ENCODE assay signal across 8 mouse cellular contexts in genomic region chr11:6568584-6569409, GRCm38 (mm10). TPM values are rescaled to one million over a fixed set of nuclear protein-coding genes. Genes with fewer than 3 reads are reported as not detected.
DNase-seq lines count a peak whose midpoint lies in the region; ATAC-seq and TF ChIP-seq lines count a peak whose summit lies in the region.

No protein-coding gene starts in this region.

- H3K79me2 ChIP-seq in CH12.LX (replicated peaks; ENCODE audit: control insufficient read depth, extremely low read depth, insufficient read depth, poor library complexity, severe bottlenecking), result no peaks in the 10 kb centered on the region

- in situ Hi-C loops in CH12.LX (cut with MboI; ENCODE audit: low pct_ligation_motif_present, low pct_unique_long_range_greater_than_20kb, low sequenced_read_pairs), result no loop called here

- TF ChIP-seq CTCF in CH12.LX (conservative IDR thresholded peaks at IDR 0.05 in 1 of 2, IDR thresholded peaks at IDR 0.05 in 1 of 2; ENCODE audit: low read depth in 2 of 2, low read length in 2 of 2), result peak in 1 of 2 experiments; percentile 61; a peak in 2 of 4 replicates
- TF ChIP-seq CTCF in cortical plate, adult 2 months (IDR thresholded peaks at IDR 0.05; ENCODE audit: extremely low read depth, insufficient read depth, low read length), result peak; percentile 47
- peak; percentile 44 for TF ChIP-seq CTCF in liver, postnatal 0 days (IDR thresholded peaks at IDR 0.05; ENCODE audit: low read depth)

- dilution Hi-C loops in CH12.LX (cut with MboI; ENCODE audit: extremely low pct_ligation_motif_present, extremely low pct_unique_long_range_greater_than_20kb, low sequenced_read_pairs), result no loop called here

- TF ChIP-seq EP300 in CH12.LX (IDR thresholded peaks at IDR 0.05; ENCODE audit: low read length), result no peak
- no peak for TF ChIP-seq EP300 in liver, postnatal 0 days (IDR thresholded peaks at IDR 0.05; ENCODE audit: low read depth)

- H3K27ac ChIP-seq in heart, embryonic 11.5 days (ENCODE audit: low read depth, low read length), result no peak overlapping the region
- no peak overlapping the region for H3K27ac ChIP-seq in CH12.LX (ENCODE audit: insufficient read depth, low read depth)
- H3K27ac ChIP-seq in cortical plate, adult 2 months (ENCODE audit: insufficient read depth, low read length), result peak overlapping the region; percentile 25
- peak overlapping the region; percentile 79 for H3K27ac ChIP-seq in hindbrain, embryonic 12.5 days
- H3K27ac ChIP-seq in liver, postnatal 0 days (ENCODE audit: low read depth), result no peak overlapping the region
- peak overlapping the region; percentile 21; the same call in 1 of the 2 replicates for H3K27ac ChIP-seq in stomach, embryonic 14.5 days (ENCODE audit: low read length)

- peak; percentile 97 for DNase-seq in heart, adult 11 months
- peak; percentile 34 for DNase-seq in CH12.LX (ENCODE audit: extremely low read depth)
- no peak for DNase-seq in liver, postnatal 0 days
- no peak for DNase-seq in urinary bladder, adult 18-20 months (ENCODE audit: low spot score in 2 of 2)

- H3K36me3 ChIP-seq in heart, embryonic 11.5 days (ENCODE audit: control insufficient read depth, insufficient read depth, low read length), result no peaks in the 10 kb centered on the region; the same call in 1 of the 2 replicates
- H3K36me3 ChIP-seq in CH12.LX (replicated peaks in 1 of 2; ENCODE audit: control insufficient read depth in 1 of 2, insufficient read depth in 1 of 2, low read length in 1 of 2), result peaks cover 20 to 85% of the 10 kb centered on the region in 2 experiments
- peaks cover 31% of the 10 kb centered on the region for H3K36me3 ChIP-seq in hindbrain, embryonic 12.5 days
- H3K36me3 ChIP-seq in liver, postnatal 0 days (replicated peaks; ENCODE audit: insufficient read depth, low read length), result peaks cover 45% of the 10 kb centered on the region
- H3K36me3 ChIP-seq in stomach, embryonic 14.5 days (ENCODE audit: control insufficient read depth, insufficient read depth, low read length), result peaks cover 11% of the 10 kb centered on the region; the same call in 1 of the 2 replicates

- H3K27me3 ChIP-seq in heart, embryonic 11.5 days (ENCODE audit: control insufficient read depth, insufficient read depth, low read length), result no peaks in the 10 kb centered on the region
- no peaks in the 10 kb centered on the region for H3K27me3 ChIP-seq in CH12.LX (replicated peaks)
- H3K27me3 ChIP-seq in hindbrain, embryonic 12.5 days, result no peaks in the 10 kb centered on the region
- no peaks in the 10 kb centered on the region for H3K27me3 ChIP-seq in liver, postnatal 0 days (ENCODE audit: insufficient read depth, low read length)
- no peaks in the 10 kb centered on the region for H3K27me3 ChIP-seq in stomach, embryonic 14.5 days (ENCODE audit: control insufficient read depth, insufficient read depth, low read length)

- H3K4me3 ChIP-seq in heart, embryonic 11.5 days (ENCODE audit: low read depth, low read length), result no peak overlapping the region
- no peak overlapping the region for H3K4me3 ChIP-seq in CH12.LX (replicated peaks in 1 of 3; ENCODE audit: low read depth in 2 of 3, low read length in 2 of 3, poor library complexity in 1 of 3)
- no peak overlapping the region for H3K4me3 ChIP-seq in cortical plate, adult 2 months (ENCODE audit: insufficient read depth, low read length)
- no peak overlapping the region for H3K4me3 ChIP-seq in hindbrain, embryonic 12.5 days
- H3K4me3 ChIP-seq in liver, postnatal 0 days (ENCODE audit: low read depth, low read length), result no peak overlapping the region
- no peak overlapping the region for H3K4me3 ChIP-seq in stomach, embryonic 14.5 days (ENCODE audit: low read depth, low read length)

- ATAC-seq in heart, embryonic 11.5 days (replicated peaks; ENCODE audit: insufficient number of reproducible peaks, low FRiP score, low TSS enrichment), result no peak
- peak; percentile 66 for ATAC-seq in hindbrain, embryonic 12.5 days (ENCODE audit: low FRiP score)
- ATAC-seq in liver, postnatal 0 days, result no peak; the same call in 1 of the 2 replicates
- no peak for ATAC-seq in stomach, embryonic 14.5 days (ENCODE audit: insufficient number of reproducible peaks, insufficient read depth, low FRiP score, low read depth)

- peaks cover 15% of the 10 kb centered on the region for H3K4me1 ChIP-seq in heart, embryonic 11.5 days (ENCODE audit: control insufficient read depth, insufficient read depth, low read length)
- H3K4me1 ChIP-seq in CH12.LX (ENCODE audit: control insufficient read depth in 1 of 2, insufficient read depth in 2 of 2), result peaks cover 0 to 15% of the 10 kb centered on the region in 2 experiments; a peak in 1 of 4 replicates
- H3K4me1 ChIP-seq in cortical plate, adult 2 months (ENCODE audit: control insufficient read depth, insufficient read depth, low read length), result peaks cover 6% of the 10 kb centered on the region
- peaks cover 17% of the 10 kb centered on the region for H3K4me1 ChIP-seq in hindbrain, embryonic 12.5 days
- peaks cover 9% of the 10 kb centered on the region; the same call in 1 of the 2 replicates for H3K4me1 ChIP-seq in liver, postnatal 0 days (ENCODE audit: insufficient read depth)
- H3K4me1 ChIP-seq in stomach, embryonic 14.5 days (ENCODE audit: control insufficient read depth, insufficient read depth, low read length), result no peaks in the 10 kb centered on the region

- WGBS in heart, embryonic 11.5 days (ENCODE audit: insufficient replicate concordance), result 53% methylated on average over 11 of the region's 11 CpGs
- WGBS in hindbrain, embryonic 12.5 days, result 61% methylated on average over 11 of the region's 11 CpGs
- 58% methylated on average over 11 of the region's 11 CpGs for WGBS in liver, postnatal 0 days (ENCODE audit: insufficient replicate concordance)
- WGBS in stomach, embryonic 14.5 days, result 61% methylated on average over 11 of the region's 11 CpGs

- TF ChIP-seq RAD21 in CH12.LX (IDR thresholded peaks at IDR 0.05; ENCODE audit: low read depth, low read length), result peak; percentile 58

- H3K9ac ChIP-seq in heart, embryonic 11.5 days (ENCODE audit: low read depth, low read length), result no peak overlapping the region
- H3K9ac ChIP-seq in CH12.LX (ENCODE audit: insufficient read depth, low read depth), result no peak overlapping the region
- H3K9ac ChIP-seq in hindbrain, embryonic 12.5 days, result 0 out of 2 replicates have a peak overlapping the region, but pooled peaks have one; percentile 38
- no peak overlapping the region for H3K9ac ChIP-seq in liver, postnatal 0 days (replicated peaks)
- no peak overlapping the region; the same call in 1 of the 2 replicates for H3K9ac ChIP-seq in stomach, embryonic 14.5 days (replicated peaks; ENCODE audit: low read depth, low read length)

- TF ChIP-seq POLR2A in CH12.LX (IDR thresholded peaks at IDR 0.05; ENCODE audit: low read depth, low read length), result no peak
- 0 out of 2 replicates have a peak, but pooled peaks have one; percentile 6 for TF ChIP-seq POLR2A in cortical plate, adult 2 months (IDR thresholded peaks at IDR 0.05; ENCODE audit: extremely low read depth, insufficient read depth, low read length)

- no peak overlapping the region for H3K4me2 ChIP-seq in heart, embryonic 11.5 days
- no peak overlapping the region for H3K4me2 ChIP-seq in CH12.LX (ENCODE audit: insufficient read depth, low read depth, poor library complexity, severe bottlenecking)
- H3K4me2 ChIP-seq in hindbrain, embryonic 12.5 days (replicated peaks), result no peak overlapping the region
- H3K4me2 ChIP-seq in liver, postnatal 0 days (ENCODE audit: low read depth, low read length), result no peak overlapping the region
- H3K4me2 ChIP-seq in stomach, embryonic 14.5 days (replicated peaks; ENCODE audit: low read depth, low read length), result no peak overlapping the region

- no peaks in the 10 kb centered on the region for H3K9me3 ChIP-seq in heart, embryonic 11.5 days (replicated peaks; ENCODE audit: control insufficient read depth, low read length)
- H3K9me3 ChIP-seq in CH12.LX (replicated peaks; ENCODE audit: low read length), result no peaks in the 10 kb centered on the region
- H3K9me3 ChIP-seq in hindbrain, embryonic 12.5 days (replicated peaks), result no peaks in the 10 kb centered on the region
- no peaks in the 10 kb centered on the region for H3K9me3 ChIP-seq in liver, postnatal 0 days (ENCODE audit: low read length)
- no peaks in the 10 kb centered on the region for H3K9me3 ChIP-seq in stomach, embryonic 14.5 days (ENCODE audit: control insufficient read depth, low read depth, low read length)

RNA-seq across cellular contexts. Expression of gene Ccm2, which starts 22.1 kb away (rescaled TPM):
- 62.9 and 67.9 TPM in 2 replicates for polyA plus RNA-seq in heart, embryonic 11.5 days (2014; fragmentation: Nextera tagmentation; extraction: Ambion mirVana)
- total RNA-seq in CH12.LX (2012; rRNA removed) (30.4 and 31.6 TPM in 2 replicates), CH12.LX (2014; rRNA removed) (32.7 and 32.9 TPM in 2 replicates)
- 29.4 and 34.5 TPM in 2 replicates for polyA plus RNA-seq in CH12.LX (2012; ENCODE audit: insufficient read length, low read depth)
- polyA plus RNA-seq in cortical plate, adult 2 months (2012; rRNA removed), result 92.0 and 106 TPM in 2 replicates
- polyA plus RNA-seq in hindbrain, embryonic 12.5 days (2016; fragmentation: Nextera tagmentation; extraction: Ambion mirVana), result 89.5 and 95.8 TPM in 2 replicates
- 33.9 and 34.9 TPM in 2 replicates for polyA plus RNA-seq in liver, postnatal 0 days (2015; fragmentation: Nextera tagmentation; extraction: Ambion mirVana)
- 82.8 and 86.2 TPM in 2 replicates for polyA plus RNA-seq in stomach, embryonic 14.5 days (2014; fragmentation: Nextera tagmentation; extraction: Ambion mirVana)

RNA-seq across cellular contexts. Expression of gene Nacad, which starts 37.1 kb away (rescaled TPM):
- 1.3 TPM in 2 replicates for polyA plus RNA-seq in heart, embryonic 11.5 days (2014; fragmentation: Nextera tagmentation; extraction: Ambion mirVana)
- total RNA-seq in CH12.LX (2012; rRNA removed) (0.13 TPM in 2 replicates), CH12.LX (2014; rRNA removed) (not detected in 2 replicates)
- 0.34 TPM in 1 of 2 replicates, not detected in the other for polyA plus RNA-seq in CH12.LX (2012; ENCODE audit: insufficient read length, low read depth)
- polyA plus RNA-seq in cortical plate, adult 2 months (2012; rRNA removed), result 52.3 and 54.1 TPM in 2 replicates
- polyA plus RNA-seq in hindbrain, embryonic 12.5 days (2016; fragmentation: Nextera tagmentation; extraction: Ambion mirVana), result 85.6 and 86.3 TPM in 2 replicates
- 1.5 and 1.6 TPM in 2 replicates for polyA plus RNA-seq in liver, postnatal 0 days (2015; fragmentation: Nextera tagmentation; extraction: Ambion mirVana)
- polyA plus RNA-seq in stomach, embryonic 14.5 days (2014; fragmentation: Nextera tagmentation; extraction: Ambion mirVana), result 6.1 and 9.2 TPM in 2 replicates

RNA-seq across cellular contexts. Expression of gene Myo1g, which starts 48.0 kb away (rescaled TPM):
- polyA plus RNA-seq in heart, embryonic 11.5 days (2014; fragmentation: Nextera tagmentation; extraction: Ambion mirVana), result 0.72 and 0.90 TPM in 2 replicates
- total RNA-seq in CH12.LX (2012; rRNA removed) (279 and 335 TPM in 2 replicates), CH12.LX (2014; rRNA removed) (265 and 268 TPM in 2 replicates)
- 279 and 284 TPM in 2 replicates for polyA plus RNA-seq in CH12.LX (2012; ENCODE audit: insufficient read length, low read depth)
- polyA plus RNA-seq in cortical plate, adult 2 months (2012; rRNA removed), result 0.75 and 0.87 TPM in 2 replicates
- 0.50 and 0.70 TPM in 2 replicates for polyA plus RNA-seq in hindbrain, embryonic 12.5 days (2016; fragmentation: Nextera tagmentation; extraction: Ambion mirVana)
- 8.2 and 9.4 TPM in 2 replicates for polyA plus RNA-seq in liver, postnatal 0 days (2015; fragmentation: Nextera tagmentation; extraction: Ambion mirVana)
- polyA plus RNA-seq in stomach, embryonic 14.5 days (2014; fragmentation: Nextera tagmentation; extraction: Ambion mirVana), result 1.1 and 1.3 TPM in 2 replicates

RNA-seq across cellular contexts. Expression of gene Tbrg4, which starts 57.1 kb away (rescaled TPM):
- 43.7 and 45.8 TPM in 2 replicates for polyA plus RNA-seq in heart, embryonic 11.5 days (2014; fragmentation: Nextera tagmentation; extraction: Ambion mirVana)
- total RNA-seq in CH12.LX (2012; rRNA removed) (93.1 and 118 TPM in 2 replicates), CH12.LX (2014; rRNA removed) (59.3 and 69.0 TPM in 2 replicates)
- 170 and 191 TPM in 2 replicates for polyA plus RNA-seq in CH12.LX (2012; ENCODE audit: insufficient read length, low read depth)
- polyA plus RNA-seq in cortical plate, adult 2 months (2012; rRNA removed), result 57.5 and 60.2 TPM in 2 replicates
- 36.5 and 37.3 TPM in 2 replicates for polyA plus RNA-seq in hindbrain, embryonic 12.5 days (2016; fragmentation: Nextera tagmentation; extraction: Ambion mirVana)
- 19.6 and 23.5 TPM in 2 replicates for polyA plus RNA-seq in liver, postnatal 0 days (2015; fragmentation: Nextera tagmentation; extraction: Ambion mirVana)
- 37.1 TPM in 2 replicates for polyA plus RNA-seq in stomach, embryonic 14.5 days (2014; fragmentation: Nextera tagmentation; extraction: Ambion mirVana)

Comparison
In these comparisons a context has a peak if more than half of its experiments do, and no peak if none do; other contexts are left out.
1. DNase-seq: peak in heart, adult 11 months (single experiment) and CH12.LX (single experiment); none in liver, postnatal 0 days (single experiment) and urinary bladder, adult 18-20 months (0 of 2).
2. H3K27ac ChIP-seq: peak in cortical plate, adult 2 months (single experiment), hindbrain, embryonic 12.5 days (single experiment) and stomach, embryonic 14.5 days (single experiment); none in heart, embryonic 11.5 days (single experiment), CH12.LX (single experiment) and liver, postnatal 0 days (single experiment).
3. RNA of gene Myo1g, which starts 48.0 kb away (polyA plus RNA-seq): 279 to 284 TPM in CH12.LX; 8.2 to 9.4 TPM in liver, postnatal 0 days, 1.1 to 1.3 TPM in stomach, embryonic 14.5 days, 0.75 to 0.87 TPM in cortical plate, adult 2 months, 0.72 to 0.90 TPM in heart, embryonic 11.5 days and 0.50 to 0.70 TPM in hindbrain, embryonic 12.5 days; every median in the first group is over 10 times any median in the second.